Mouse (Mus musculus) urinary bladder, adult 2 months (tissue): ENCODE results near the gene Lsm4. TPM values are rescaled to one million over a fixed set of nuclear protein-coding genes. Genes with fewer than 3 reads are reported as not detected.
A peak's percentile ranks its signal among the peaks of the same experiment; 100 is the strongest.

Source experiments
- DNase-seq: peaks from one replicate; pipeline ENCODE4 v3.0.0; 2022; ENCODE audit warnings: low spot score
- polyA plus RNA-seq: library from polyadenylated mRNA; depleted of rRNA; stranded (reverse); fragments of >200 nt; gene quantifications from 2 replicates; pipeline ENCODE4 v1.2.3, GENCODE M21; 2012

Lsm4 gene
- polyA plus RNA-seq, 1 experiment = 99.4 TPM

- DNase-seq = no peak
Measured at GRCm38 (mm10) chr8:70678679-70679078, 5.6 kb downstream of the Lsm4 start.

DNA sequence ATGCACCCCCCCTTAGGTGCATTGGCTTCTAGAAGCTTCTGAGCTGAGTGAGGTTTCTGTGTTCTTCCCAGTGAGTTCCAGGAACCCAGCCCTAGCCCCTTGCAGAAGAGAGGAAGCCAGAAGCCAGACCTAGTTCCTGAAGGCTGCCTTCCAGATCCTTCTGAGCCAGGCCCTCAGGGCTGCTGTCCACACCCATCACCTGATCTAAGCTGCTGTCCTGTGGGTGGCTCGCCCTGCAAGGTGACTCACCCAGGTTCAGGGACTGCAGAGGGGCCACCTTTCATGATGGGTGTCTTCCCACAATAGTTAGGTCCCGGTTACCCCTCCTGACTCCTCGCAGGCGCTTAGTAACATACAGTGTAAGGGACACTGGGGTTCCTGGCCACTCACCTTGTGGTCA lies 6.4 kb downstream of the Lsm4 start:
- DNase-seq = no peak

GRCm38 (mm10) chr8:70680039-70680438 lies 7.0 kb downstream of the Lsm4 start:
- no peak for DNase-seq

DNA sequence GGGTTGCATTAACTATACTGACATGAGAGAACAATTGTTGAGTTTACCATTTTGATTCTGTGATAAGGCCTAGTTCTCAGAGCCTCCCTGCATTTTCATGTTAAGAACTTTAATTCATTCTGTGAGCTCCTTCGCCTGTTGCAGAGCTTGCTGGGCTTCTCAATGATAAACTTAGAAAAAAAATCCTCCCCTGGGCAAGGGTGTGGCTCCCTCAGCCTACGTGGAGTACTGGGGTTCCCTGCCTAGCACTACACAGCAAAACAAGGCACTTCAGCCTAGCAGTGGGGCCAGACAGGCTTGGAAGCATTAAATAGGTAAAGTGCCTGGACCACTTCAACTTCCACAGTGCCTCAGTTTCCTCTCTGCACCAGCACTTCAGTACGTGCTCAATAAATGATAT lies 8.4 kb downstream of the Lsm4 start:
- DNase-seq = no peak

- peak; percentile 63 for DNase-seq
Measured at GRCm38 (mm10) chr8:70682193-70682592, 9.1 kb downstream of the Lsm4 start.

DNA sequence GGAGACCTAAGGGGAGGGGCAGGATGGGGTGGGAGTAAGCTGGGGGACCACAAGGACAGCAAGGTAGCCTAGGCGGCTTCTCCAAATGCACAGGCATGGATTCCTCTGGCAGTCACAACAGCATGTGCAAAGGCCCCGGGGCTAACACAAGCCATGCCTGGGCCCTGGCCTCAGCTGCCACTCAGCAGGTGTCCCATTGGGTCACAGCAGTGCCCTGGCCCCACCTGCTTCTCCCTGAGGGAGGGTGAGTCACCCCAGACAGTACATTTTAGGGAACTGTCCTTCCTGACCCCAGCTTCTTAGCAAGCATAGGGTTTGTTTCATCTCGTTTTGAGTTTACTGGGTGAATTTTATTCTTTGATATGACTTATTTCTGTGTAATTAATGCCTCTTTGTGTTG lies 9.6 kb downstream of the Lsm4 start:
- no peak for DNase-seq

- DNase-seq = no peak
Measured at GRCm38 (mm10) chr8:70684291-70684690, 11.2 kb downstream of the Lsm4 start.

DNA sequence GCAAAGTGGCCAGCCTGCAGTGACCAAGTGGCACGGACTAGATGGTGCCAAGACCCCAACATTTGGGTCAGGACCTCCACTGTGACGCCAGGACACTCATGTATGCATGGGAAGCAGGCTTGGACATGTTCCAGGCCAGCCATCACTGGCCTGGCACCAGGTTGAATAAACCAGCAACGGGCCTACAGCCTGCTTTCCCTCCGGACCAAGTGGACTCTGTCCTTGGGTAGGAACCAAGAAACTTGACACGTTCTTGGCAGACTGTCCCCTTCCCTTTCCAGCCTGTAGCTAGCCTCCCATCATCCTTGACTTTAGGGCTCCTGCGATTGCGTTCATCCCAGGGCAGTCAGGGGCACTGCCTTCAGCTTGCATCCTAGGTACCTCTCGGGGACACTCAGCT lies 14.5 kb downstream of the Lsm4 start:
- no peak for DNase-seq

DNA sequence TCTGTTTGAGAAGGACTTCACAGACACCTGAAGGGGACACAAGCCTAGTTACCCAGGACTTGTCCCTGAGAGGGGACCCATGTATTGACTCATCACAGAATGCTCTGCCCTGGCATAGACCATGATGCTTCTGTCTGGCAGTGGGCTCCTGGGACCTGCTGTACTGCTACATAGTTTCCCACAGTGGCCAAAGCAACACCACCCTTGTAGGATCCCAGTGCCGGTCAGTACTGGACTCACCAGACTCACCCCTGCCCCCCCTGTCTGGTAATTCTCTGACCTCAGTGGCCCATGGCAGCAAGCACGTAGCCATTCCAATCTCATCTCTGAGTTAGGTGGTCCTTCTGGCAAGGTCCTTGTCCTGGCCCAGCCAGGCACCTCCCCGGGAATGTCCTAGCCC lies 15.1 kb downstream of the Lsm4 start:
- no peak for DNase-seq

- no peak for DNase-seq
Measured at GRCm38 (mm10) chr8:70689892-70690390, 16.9 kb downstream of the Lsm4 start.

- no peak for DNase-seq
Measured at GRCm38 (mm10) chr8:70691230-70691629, 18.2 kb downstream of the Lsm4 start.

GRCm38 (mm10) chr8:70691727-70692231 lies 18.7 kb downstream of the Lsm4 start:
- no peak for DNase-seq

- DNase-seq = no peak
Measured at GRCm38 (mm10) chr8:70693636-70694035, 20.6 kb downstream of the Lsm4 start.

GRCm38 (mm10) chr8:70695318-70696018 lies 22.4 kb downstream of the Lsm4 start:
- DNase-seq = peak; percentile 60

GRCm38 (mm10) chr8:70696019-70696885 lies 23.2 kb downstream of the Lsm4 start:
- peak; percentile 53 for DNase-seq

- no peak for DNase-seq
Measured at GRCm38 (mm10) chr8:70696946-70697345, 23.9 kb downstream of the Lsm4 start.

DNA sequence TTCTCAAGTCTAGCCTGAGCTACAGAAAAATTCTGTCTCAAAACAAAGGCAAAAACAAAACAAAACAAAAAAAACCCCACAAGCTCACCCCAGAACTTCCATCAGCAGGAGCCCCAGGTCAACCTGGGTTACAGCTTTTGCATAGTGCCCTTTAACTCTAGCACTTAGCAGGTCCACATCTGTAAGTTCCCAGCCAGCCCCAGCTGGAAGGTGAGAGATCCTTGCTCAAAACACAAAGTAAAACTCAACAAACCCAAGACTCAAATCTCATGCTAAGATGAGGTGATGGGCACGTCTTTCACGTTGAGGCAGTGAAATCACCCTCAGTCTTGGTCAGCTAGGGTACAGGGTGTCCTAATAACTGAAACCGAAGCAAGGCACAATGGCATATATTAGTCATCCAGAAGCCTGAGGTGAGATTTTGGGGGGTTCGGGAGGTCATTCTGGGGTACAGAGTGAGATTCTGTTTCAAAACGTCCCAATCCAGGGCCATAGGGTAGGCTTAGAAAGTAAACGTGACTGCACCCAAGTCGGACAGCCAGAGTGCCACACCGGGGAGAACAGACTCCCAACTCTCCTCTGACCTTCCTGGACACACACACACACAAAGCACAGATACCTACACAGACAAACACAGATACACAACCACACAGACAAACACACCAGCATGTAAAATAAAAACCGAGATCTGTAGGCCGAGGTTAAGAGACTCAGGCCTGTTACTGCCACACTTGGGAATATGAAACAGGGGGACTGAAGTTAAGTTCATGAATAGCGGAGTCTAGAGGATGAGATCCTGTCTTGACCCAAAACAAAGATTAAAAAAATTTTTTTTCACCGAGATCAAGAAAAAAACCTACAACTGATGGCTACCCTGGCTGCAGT lies 24.6 kb downstream of the Lsm4 start:
- DNase-seq = no peak

DNA sequence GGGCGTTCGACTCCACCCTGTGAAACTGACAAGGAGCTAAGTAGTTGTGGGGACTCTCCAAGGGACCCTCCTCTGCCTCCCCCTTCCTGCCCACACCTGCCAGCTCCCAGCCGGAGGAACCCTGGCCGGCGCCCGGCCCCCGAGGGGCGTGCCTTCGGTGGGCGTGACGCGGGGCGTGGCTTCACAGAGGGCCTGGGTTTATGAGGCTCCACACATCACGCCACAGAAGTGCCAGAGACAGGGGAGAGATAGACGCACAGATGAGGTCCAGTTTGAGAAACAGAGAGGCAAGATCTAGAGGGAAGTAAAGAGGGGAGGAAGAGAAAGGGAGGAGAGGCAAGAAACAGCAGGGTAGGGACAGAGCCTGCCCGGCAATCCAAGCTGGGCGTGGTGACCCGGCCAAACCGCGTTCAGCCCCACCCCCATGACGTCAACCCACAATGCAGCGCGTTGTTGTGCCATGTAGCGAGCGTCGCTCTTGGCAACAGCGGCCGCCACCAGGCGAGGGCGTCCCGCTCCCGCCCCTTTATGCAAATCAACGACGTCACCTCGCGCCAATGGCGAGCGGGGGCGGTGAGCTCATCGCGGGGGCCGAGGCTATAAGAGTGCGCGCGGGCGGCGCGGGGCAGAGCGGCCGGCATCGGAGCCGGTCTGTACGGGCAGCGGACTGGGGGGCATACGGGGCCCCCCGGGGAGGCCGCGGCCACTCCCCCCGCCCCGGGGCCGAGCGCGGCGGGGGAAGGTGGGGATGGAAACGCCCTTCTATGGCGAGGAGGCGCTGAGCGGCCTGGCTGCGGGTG lies 25.5 kb downstream of the Lsm4 start, which contains the start of gene Jund:
Gene Jund, plus strand, starts transcription at position 640 of the 800 bp plus-strand sequence.
- peak; percentile 100 for DNase-seq

DNA sequence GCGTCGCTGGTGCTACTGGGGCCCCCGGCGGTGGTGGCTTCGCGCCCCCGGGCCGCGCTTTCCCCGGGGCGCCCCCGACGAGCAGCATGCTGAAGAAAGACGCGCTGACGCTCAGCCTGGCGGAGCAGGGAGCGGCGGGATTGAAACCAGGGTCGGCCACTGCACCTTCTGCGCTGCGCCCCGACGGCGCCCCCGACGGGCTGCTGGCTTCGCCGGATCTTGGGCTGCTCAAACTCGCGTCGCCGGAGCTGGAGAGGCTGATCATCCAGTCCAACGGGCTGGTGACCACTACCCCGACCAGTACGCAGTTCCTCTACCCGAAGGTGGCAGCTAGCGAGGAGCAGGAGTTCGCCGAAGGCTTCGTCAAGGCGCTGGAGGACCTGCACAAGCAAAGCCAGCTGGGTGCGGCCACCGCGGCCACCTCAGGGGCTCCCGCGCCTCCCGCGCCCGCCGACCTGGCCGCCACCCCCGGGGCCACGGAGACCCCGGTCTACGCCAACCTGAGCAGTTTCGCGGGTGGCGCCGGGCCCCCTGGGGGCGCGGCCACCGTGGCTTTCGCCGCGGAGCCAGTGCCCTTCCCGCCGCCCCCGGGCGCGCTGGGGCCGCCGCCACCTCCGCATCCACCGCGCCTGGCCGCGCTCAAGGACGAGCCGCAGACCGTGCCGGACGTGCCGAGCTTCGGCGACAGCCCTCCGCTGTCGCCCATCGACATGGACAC lies 26.2 kb downstream of the Lsm4 start:
- DNase-seq = peak; percentile 75
